Mouse (Mus musculus): Measurements from ENCODE around the gene Ctsw. TPM values are rescaled to one million over a fixed set of nuclear protein-coding genes. Genes with fewer than 3 reads are reported as not detected.

The Ctsw gene
- not detected for total RNA-seq (2023)

GRCm38 (mm10) chr19:5468374-5468773, at the start of gene Ctsw:
Gene Ctsw, minus strand, starts transcription at chr19:5468507.

GRCm38 (mm10) chr19:5510031-5511026, 42.0 kb upstream of the Ctsw start, which contains the start of gene Snx32:
Gene Snx32, minus strand, starts transcription at chr19:5510538.

GRCm38 (mm10) chr19:5503687-5504086, 35.4 kb upstream of the Ctsw start, which contains the start of gene 1700020D05Rik:
Gene 1700020D05Rik, minus strand, starts transcription at chr19:5503787.

GRCm38 (mm10) chr19:5490313-5490897, 22.1 kb upstream of the Ctsw start, which contains the start of gene Cfl1:
Gene Cfl1, plus strand, starts transcription at chr19:5490455.

GRCm38 (mm10) chr19:5487768-5488550, 19.7 kb upstream of the Ctsw start, which contains the start of gene Mus81:
Gene Mus81, minus strand, starts transcription at chr19:5488402.

GRCm38 (mm10) chr19:5473720-5474119, 5.4 kb upstream of the Ctsw start, which contains the start of gene Efemp2:
Gene Efemp2, plus strand, starts transcription at chr19:5473954.

GRCm38 (mm10) chr19:5460465-5460911, 7.8 kb downstream of the Ctsw start, which contains the start of gene Fibp:
Gene Fibp, plus strand, starts transcription at chr19:5460615.

GRCm38 (mm10) chr19:5457746-5458442, 10.4 kb downstream of the Ctsw start, which contains the start of gene Ccdc85b:
Gene Ccdc85b, minus strand, starts transcription at chr19:5457894.

GRCm38 (mm10) chr19:5447515-5448353, 20.6 kb downstream of the Ctsw start, which contains the start of gene Fosl1:
Gene Fosl1, plus strand, starts transcription at chr19:5447547.

GRCm38 (mm10) chr19:5424782-5425741, 43.2 kb downstream of the Ctsw start, which contains the start of the genes Drap1 and AI837181:
Gene Drap1, minus strand, starts transcription at chr19:5424979.
Gene AI837181, plus strand, starts transcription at chr19:5425144.

Other genes starting within 250 kb of the Ctsw start
- 100 to 1,000 TPM in 1 of 2 experiments, 10 to 100 TPM in 1; 91.2 to 101 TPM for gene Pacs1, start 195.4 kb downstream of the Ctsw start, total RNA-seq (2023)
- gene Sf3b2, start 173.1 kb downstream of the Ctsw start, total RNA-seq (2023), result 100 to 1,000 TPM; 203 to 204 TPM
- gene Gal3st3, start 170.2 kb downstream of the Ctsw start, total RNA-seq (2023), result not detected
- not detected for gene Catsper1, start 132.8 kb downstream of the Ctsw start, total RNA-seq (2023)
- gene Cst6, start 118.9 kb downstream of the Ctsw start, total RNA-seq (2023), result not detected
- gene Eif1ad, start 101.8 kb downstream of the Ctsw start, total RNA-seq (2023), result 10 to 100 TPM; 20.3 to 20.6 TPM
- gene Banf1, start 101.3 kb downstream of the Ctsw start, total RNA-seq (2023), result 10 to 100 TPM; 77.5 to 94.0 TPM
- gene Sart1, start 79.8 kb downstream of the Ctsw start, total RNA-seq (2023), result 10 to 100 TPM; 89.1 to 96.6 TPM
- not detected for gene Tsga10ip, start 66.0 kb downstream of the Ctsw start, total RNA-seq (2023)
- gene Drap1, start 43.5 kb downstream of the Ctsw start, total RNA-seq (2023), result 100 to 1,000 TPM; 104 to 121 TPM
- 10 to 100 TPM; 36.4 to 36.5 TPM for gene AI837181, start 43.4 kb downstream of the Ctsw start, total RNA-seq (2023)
- gene Fosl1, start 21.0 kb downstream of the Ctsw start, total RNA-seq (2023), result 10 to 100 TPM; 37.1 to 40.2 TPM
- 1 to 10 TPM; 1.6 TPM for gene Ccdc85b, start 10.6 kb downstream of the Ctsw start, total RNA-seq (2023)
- gene Fibp, start 7.9 kb downstream of the Ctsw start, total RNA-seq (2023), result 10 to 100 TPM; 47.8 to 53.1 TPM
- 1 to 10 TPM in 1 of 2 experiments, under 1 TPM in 1; 0.53 to 1.8 TPM for gene Efemp2, start 5.4 kb upstream of the Ctsw start, total RNA-seq (2023)
- 10 to 100 TPM; 17.1 to 18.7 TPM for gene Mus81, start 19.9 kb upstream of the Ctsw start, total RNA-seq (2023)
- gene Cfl1, start 21.9 kb upstream of the Ctsw start, total RNA-seq (2023), result 1,000 to 10,000 TPM; 1,642 to 1,678 TPM
- gene 1700020D05Rik, start 35.3 kb upstream of the Ctsw start, total RNA-seq (2023), result 1 to 10 TPM; 1.2 to 1.4 TPM
- gene Snx32, start 42.0 kb upstream of the Ctsw start, total RNA-seq (2023), result 1 to 10 TPM; 6.2 to 6.6 TPM
- gene Ovol1, start 92.1 kb upstream of the Ctsw start, total RNA-seq (2023), result under 1 TPM in 1 of 2 experiments, not detected in 1; 0.18 TPM
- gene Ap5b1, start 99.5 kb upstream of the Ctsw start, total RNA-seq (2023), result 10 to 100 TPM; 72.1 to 79.9 TPM
- gene Rnaseh2c, start 133.4 kb upstream of the Ctsw start, total RNA-seq (2023), result 100 to 1,000 TPM; 164 to 169 TPM
- 10 to 100 TPM; 63.2 to 72.7 TPM for gene Kat5, start 141.7 kb upstream of the Ctsw start, total RNA-seq (2023)
- 10 to 100 TPM; 72.2 to 81.3 TPM for gene Rela, start 169.0 kb upstream of the Ctsw start, total RNA-seq (2023)
- 100 to 1,000 TPM; 201 to 208 TPM for gene Sipa1, start 195.2 kb upstream of the Ctsw start, total RNA-seq (2023)
- 10 to 100 TPM; 80.6 to 97.7 TPM for gene Map3k11, start 220.2 kb upstream of the Ctsw start, total RNA-seq (2023)
- 10 to 100 TPM; 81.9 to 82.5 TPM for gene Pcnx3, start 220.4 kb upstream of the Ctsw start, total RNA-seq (2023)
- gene Kcnk7, start 235.9 kb upstream of the Ctsw start, total RNA-seq (2023), result under 1 TPM in 1 of 2 experiments, not detected in 1; 0.77 TPM

All from neutrophil, adult 83 days (primary cell).